Mouse (Mus musculus) stomach, postnatal 0 days (tissue): ENCODE measurements around the gene Ttf2.

Experiments used
- CTCF ChIP-seq: IDR thresholded peaks from 2 replicates; pipeline ENCODE4 v1.5.1; 2016; ENCODE audit warnings: antibody characterized with exemption, low read depth, mild to moderate bottlenecking, moderate library complexity
- EP300 ChIP-seq: optimal IDR thresholded peaks from 2 replicates; pipeline ENCODE3; 2016; ENCODE audit warnings: antibody characterized with exemption

GRCm38 (mm10) chr3:101007112-101007782 lies 37.8 kb upstream of the Ttf2 start:
- no peak for TF ChIP-seq CTCF
- no peak for TF ChIP-seq EP300
